Mouse (Mus musculus): Measurements from ENCODE around the gene Mfap3l. TPM values are rescaled to one million over a fixed set of nuclear protein-coding genes. Genes with fewer than 3 reads are reported as not detected.

The Mfap3l gene
- polyA plus RNA-seq, 2 experiments: 0.24 to 0.30 TPM

GRCm38 (mm10) chr8:60718692-60719091 lies 86.1 kb downstream of the Mfap3l start:
- H3K9ac ChIP-seq (replicated peaks): no peak overlapping the region
- 44% methylated on average over 3 of the region's 3 CpGs for WGBS (ENCODE audit: insufficient replicate concordance)
- TF ChIP-seq EP300 (IDR thresholded peaks at IDR 0.05; ENCODE audit: low read depth) (no peak), CTCF (IDR thresholded peaks at IDR 0.05; ENCODE audit: low read depth) (no peak)
- no peaks in the 10 kb centered on the region for H3K27me3 ChIP-seq (ENCODE audit: control insufficient read depth, insufficient read depth, low read length)
- H3K4me3 ChIP-seq (ENCODE audit: insufficient read depth in 1 of 2, low read depth in 2 of 2, low read length in 2 of 2): no peak overlapping the region
- no peak for ATAC-seq (ENCODE audit: insufficient read depth)
- no peak for DNase-seq (ENCODE audit: low read depth in 3 of 3, low spot score in 3 of 3)
- no peak overlapping the region for H3K27ac ChIP-seq
- no peak overlapping the region for H3K4me2 ChIP-seq (ENCODE audit: low read depth)
- no peaks in the 10 kb centered on the region for H3K9me3 ChIP-seq (ENCODE audit: control insufficient read depth, low read length)
- no peaks in the 10 kb centered on the region for H3K4me1 ChIP-seq (replicated peaks; ENCODE audit: control insufficient read depth in 2 of 2, insufficient read depth in 2 of 2, low read length in 1 of 2)
- no peaks in the 10 kb centered on the region for H3K36me3 ChIP-seq (replicated peaks; ENCODE audit: control insufficient read depth, insufficient read depth, low read depth)

Other genes with a start within 250 kb of the Mfap3l start
- gene Gm10283, start 129.6 kb upstream of the Mfap3l start, polyA plus RNA-seq (2012; rRNA removed): not detected in 2 replicates
- gene Gm10283, start 129.6 kb upstream of the Mfap3l start, polyA plus RNA-seq (2014; fragmentation: Nextera tagmentation; extraction: Ambion mirVana): not detected in 2 replicates
- 6.2 and 7.6 TPM in 2 replicates for gene Aadat, start 126.9 kb upstream of the Mfap3l start, polyA plus RNA-seq (2012; rRNA removed)
- gene Aadat, start 126.9 kb upstream of the Mfap3l start, polyA plus RNA-seq (2014; fragmentation: Nextera tagmentation; extraction: Ambion mirVana): 7.3 and 8.7 TPM in 2 replicates